In genomic region chr9:118204456-118204855, GRCm38 (mm10) we compare ENCODE assay signal across 15 mouse cellular contexts.
"Had no signal": no experiment of that assay in that cellular context is flagged by ENCODE, and none has a peak within 500 bp of the region (broad histone marks: within the 10 kb centered on the region; RNA-seq: fewer than 3 reads in every experiment).

No protein-coding gene starts in this region.

- DNase-seq: cerebellum, adult 8-10 months; cerebellum, adult 9-10 months; cerebellum, adult 9-11 months; cerebellum, postnatal 10 days; cerebellum, postnatal 14 days; cerebellum, postnatal 25 days; cerebellum, postnatal 36 days; embryo, embryonic 11 days; forebrain, postnatal 0 days; gastrocnemius, adult 2 months; gastrocnemius, postnatal 10 days; gastrocnemius, postnatal 14 days; gastrocnemius, postnatal 25 days; gastrocnemius, postnatal 36 days; heart, adult 18-20 months had no signal
